Mouse (Mus musculus) heart, adult 9 months (tissue): ENCODE measurements around the gene Hdac4.

Experiments
- DNase-seq, 2 experiments: peaks; one replicate each; pipeline ENCODE4 v3.0.0; 2022; ENCODE audit warnings: low spot score in 2 of 2

The Hdac4 gene

DNA sequence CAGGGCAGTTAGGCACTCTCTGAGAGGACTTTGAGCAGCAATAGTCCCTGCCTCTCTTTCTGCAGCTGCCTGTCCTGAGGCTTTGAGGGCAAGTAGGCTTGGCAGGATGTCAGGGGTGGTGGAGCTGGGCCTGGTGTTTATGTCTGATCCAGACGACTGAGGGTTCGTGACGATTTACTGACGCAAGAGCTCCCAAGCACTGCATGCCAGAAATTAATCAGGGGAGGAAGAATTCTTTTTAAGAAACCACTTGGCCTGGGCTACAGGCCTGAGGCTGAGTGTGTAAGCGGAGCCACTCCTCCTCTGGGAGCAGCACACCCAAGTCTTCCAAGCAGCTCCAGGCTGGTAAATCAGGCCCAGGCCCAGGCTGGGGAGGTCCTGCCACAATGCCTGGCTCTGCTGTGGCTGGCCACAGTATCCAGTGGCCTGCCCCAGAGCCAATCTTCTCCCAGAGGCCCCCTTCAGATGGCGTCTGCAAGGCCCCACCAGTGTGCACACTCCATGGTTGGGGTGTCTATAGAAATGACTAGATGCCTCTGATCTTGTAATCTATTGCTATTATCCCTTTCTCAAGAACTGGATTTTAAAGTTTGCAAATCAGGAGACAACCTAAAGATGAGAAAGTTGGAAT, 64.9 kb downstream of the Hdac4 start:
- DNase-seq, result peak; percentile 73 to 89

DNA sequence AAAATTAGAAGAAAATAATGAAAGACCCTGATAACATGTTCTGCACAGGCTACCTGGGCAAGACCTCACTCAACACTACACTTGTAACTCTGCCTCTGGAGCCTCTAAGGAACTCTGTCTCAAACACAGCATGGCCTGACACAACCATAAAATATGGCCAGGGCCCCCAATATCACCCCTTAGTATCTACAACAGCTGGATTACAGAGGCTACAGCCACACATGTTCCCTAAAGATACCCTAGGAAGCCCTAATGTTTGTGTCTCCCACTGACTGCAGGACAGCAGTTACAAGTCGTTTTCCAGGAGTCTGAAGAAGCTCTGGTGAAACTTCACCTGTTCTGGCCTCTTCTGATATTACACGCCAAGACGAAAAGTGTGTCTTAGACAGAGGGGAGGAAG, 65.7 kb downstream of the Hdac4 start:
- no peak for DNase-seq

DNA sequence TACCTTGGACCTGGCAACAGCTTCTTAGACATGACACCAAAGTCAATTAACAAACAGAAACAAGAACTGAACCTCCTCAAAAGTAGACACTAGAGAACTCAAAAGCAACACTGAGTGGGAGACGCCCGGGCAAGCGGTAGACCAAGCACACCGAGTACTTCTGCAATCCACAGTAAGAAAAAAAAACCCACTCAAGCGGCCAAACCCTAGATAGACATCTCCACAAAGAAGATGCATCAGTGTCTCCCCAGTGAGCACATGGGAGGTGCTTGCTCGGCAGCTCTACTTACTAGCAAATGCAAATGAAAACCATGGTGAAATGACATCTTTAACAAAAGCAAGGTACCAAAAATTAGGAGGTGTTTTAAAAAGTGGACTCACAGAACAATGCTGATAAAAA, 67.7 kb downstream of the Hdac4 start:
- no peak for DNase-seq

DNA sequence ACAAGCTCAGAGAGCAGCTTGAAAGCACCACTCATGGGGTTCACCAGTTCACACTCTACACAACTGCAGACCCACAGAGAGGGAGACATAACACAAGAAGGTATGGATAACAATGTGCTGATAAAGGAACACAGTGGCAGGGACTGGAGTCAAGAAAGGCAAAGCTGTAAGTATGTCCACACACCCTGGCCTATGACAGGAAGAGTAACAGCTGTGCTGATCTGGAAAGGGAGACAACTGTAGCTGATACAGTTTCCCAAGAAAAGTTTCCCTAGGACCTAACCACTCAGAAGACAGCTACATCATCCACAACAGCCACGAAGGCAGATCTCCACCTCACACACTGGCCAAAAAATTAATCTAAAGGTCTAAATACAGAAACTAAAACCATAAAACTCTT, 68.1 kb downstream of the Hdac4 start:
- no peak for DNase-seq

DNA sequence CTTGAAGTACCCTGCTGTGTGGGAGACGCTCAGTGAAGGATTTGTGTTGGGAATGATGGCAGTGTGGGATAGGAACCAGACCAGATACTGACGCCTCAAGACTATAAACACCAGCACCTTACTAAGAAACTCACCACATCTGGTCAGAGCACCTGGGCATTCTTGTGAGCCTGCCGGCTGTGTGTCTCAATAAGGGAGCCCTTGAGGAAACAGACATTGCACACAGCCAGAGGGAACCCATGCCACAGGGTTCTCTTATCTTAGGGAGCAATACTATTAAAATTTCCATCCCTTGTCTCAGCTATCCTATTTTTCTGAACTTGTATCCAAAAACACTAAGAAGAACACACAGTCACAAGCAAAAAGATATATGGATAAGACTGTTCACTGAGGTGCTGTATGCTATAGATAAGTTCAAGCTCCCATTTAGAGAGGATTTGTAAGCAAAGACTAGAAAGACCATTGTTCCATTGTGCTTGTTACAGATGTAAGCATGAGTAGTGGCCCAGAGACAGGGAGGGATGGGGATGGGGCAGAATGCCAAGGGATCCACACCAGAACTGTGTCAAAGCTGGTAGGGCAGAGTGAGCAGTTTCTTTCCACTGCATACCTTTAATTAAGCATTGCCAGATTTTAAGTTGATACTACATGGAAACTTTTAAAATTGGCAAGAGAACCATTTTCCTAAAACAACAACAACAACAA, 70.8 kb downstream of the Hdac4 start:
- DNase-seq, result no peak

DNA sequence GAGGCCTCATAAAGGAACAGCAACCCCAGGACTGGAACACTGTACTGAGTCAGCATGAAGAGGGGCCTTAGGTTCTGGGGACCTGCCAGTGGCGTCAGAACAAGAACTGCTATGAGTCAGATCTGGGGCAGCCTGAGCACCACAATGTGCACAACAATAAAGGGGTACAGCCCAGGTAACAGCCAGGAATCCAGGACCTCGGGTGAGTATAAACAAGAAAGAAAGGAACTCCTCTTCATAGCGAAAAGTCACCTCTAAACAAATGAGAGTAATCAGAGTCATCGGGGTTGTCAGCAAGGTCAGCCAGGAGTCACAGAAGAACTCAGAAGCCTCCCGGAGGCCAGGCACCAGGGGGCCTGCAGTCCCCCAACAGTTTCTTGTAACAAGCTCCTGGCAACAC, 76.2 kb downstream of the Hdac4 start:
- DNase-seq, result no peak

DNA sequence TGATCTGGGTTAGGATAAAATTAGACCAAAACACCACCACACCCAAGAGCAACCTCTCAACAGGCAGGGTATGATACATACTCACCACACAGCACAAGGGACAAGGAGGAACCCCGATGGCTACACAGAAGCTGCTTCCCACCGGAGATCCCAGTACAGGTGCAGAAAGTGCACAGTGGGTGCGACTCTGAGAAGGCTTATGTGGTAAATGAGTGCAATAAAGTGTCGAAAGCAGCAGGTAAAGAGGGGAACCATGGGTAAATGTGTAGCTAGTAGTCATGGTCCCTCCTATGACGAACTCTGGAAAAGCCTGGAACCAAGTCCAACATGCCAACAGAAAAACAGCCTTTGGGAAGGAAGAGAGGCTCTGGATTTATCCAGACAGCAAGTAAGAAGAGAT, 77.9 kb downstream of the Hdac4 start:
- no peak for DNase-seq

DNA sequence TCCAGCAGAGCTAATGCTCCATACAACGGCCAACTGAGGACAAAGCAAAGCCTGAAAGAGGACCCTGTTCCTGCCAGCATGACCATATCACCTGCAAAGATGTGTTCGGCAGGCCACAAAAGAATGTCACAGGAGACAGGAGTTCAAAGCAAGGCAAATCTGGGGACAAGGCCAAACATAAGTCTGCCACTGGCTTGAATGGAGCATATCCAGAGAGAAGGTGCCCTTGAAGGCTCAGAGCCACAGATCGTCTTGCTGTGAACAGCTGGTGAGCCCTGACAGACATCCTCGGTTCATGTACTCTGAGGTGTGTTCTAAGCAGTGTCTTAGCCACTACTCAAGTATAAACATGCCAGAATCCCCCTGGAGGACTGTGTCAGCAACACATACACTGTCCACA, 79.3 kb downstream of the Hdac4 start:
- DNase-seq, result peak; percentile 49 to 58

DNA sequence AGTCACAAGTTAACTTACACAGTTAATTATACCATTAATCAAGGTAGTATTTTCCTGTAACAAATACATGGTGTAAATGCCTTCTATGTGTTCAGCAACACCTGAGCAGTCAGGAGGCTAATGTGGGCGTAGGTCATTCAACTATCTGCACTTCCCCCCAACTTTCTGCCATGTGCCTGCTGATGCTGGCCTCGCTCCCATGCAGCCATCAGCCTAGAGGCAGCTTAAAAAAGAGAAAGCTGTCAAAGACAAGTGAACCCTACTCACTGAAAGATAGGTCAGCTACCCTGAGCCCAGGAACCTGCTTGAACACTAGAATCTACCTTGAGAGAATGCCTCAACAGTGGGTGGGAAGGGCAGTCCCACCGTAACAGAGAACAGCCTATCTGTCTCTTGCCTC, 81.4 kb downstream of the Hdac4 start:
- DNase-seq, result no peak

DNA sequence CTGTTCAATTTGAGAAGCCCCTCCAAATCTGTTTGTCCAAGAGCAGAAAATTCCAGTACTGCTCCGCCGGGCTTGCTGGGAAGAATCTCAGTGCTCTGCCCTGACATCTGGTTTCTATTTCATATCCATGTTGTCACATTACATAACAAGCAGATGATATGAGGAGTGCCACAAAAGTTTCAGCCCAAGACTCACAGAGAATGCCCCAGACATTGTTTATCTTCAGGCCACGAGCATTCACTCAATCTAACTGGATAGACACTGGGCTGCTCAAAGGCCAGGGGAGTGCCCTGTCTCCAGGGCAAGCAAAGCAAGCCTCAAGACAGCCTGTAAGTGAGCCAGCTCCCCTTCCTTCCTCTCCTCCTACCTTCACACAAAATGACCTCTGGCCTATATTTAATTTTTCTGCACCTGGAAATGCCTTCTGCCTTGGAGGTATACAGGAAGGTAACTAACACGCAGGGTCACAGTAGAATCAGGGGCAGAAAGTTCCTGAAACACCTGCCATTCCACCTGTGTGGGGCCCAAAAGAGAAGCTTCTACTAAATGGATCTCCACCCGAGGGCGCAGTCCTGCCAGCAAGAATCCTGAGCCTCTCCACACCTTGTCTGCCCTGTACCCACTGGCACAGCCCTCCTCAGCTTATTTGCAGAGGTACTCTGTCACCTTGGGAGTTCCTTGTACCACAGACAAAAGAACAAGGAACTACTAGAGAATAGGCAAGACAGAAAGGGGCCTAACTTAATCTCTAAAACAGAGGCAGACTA, 82.1 kb downstream of the Hdac4 start:
- peak; percentile 54 to 61 for DNase-seq

DNA sequence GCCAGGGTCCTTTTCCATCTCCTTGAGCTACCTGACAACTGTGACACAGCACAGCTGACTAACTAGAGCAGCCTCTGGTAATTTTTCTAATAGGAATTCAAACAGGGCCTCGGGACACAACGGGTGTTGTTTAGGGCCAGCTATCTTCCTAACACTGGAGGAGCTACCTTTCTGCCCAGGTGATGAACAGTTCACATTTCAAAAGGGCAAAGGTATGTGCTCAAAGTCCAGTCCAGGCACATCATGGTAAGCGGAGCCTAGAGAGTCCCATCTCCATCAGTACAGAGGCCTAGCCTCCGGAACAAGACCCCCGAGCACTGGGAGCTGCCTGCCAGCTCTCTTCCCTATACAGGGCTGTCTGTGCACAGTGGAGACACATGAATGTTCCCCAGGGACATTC, 82.9 kb downstream of the Hdac4 start:
- DNase-seq, result no peak

DNA sequence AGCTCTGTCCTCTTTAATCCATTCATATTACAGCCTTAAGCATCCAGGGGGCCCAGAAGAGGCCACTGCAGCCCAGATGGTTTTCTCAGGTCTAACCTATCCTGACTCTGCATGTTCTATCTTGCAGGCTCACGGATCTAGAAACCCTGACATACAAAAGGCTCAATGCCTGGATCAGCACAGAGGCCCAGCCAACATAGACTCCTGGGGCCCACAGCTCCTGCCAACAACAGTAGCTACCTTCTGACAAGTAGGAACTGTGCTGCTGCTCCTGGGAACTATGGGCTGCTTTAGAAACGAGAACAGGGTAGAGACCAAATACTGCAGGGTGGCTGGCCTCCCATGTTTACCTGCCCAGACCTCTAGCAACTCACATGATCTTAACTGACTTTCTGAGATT, 83.9 kb downstream of the Hdac4 start:
- no peak for DNase-seq

DNA sequence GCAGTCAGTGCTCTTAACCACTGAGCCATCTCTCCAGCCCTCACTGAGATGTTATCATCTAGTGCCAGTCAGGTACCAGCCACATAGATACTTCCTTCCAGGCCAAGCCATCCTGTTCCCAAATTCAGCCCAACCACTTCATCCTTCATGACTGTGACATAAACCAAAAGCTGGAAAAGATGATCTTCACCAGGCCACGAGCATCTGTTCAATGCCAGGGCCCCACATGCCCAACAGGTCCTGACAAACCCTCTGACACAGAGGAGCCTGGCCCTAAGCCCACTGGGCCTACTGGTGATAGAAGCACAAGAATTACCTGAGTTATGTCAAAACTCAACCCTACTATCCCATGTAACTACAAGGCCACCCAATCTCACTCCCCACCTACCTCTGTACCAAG, 84.5 kb downstream of the Hdac4 start:
- no peak for DNase-seq

DNA sequence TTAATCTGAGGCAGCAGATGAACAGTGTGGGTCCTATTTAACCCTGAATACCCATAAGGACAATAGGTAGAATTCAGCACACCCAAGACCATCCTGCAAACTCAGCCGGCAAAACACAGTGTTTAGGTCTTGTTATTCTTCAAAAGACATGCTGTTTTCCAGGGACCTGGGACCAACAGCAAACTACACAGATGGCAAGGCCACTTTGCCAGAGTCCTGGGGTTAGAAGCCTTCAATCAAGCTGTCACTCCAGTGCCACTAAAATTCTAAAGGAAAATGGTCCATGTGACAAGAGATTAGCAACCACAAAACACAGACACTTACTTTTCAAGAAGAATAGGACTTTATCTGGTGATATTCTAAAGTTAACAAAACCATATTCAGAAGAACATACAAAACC, 86.3 kb downstream of the Hdac4 start:
- no peak for DNase-seq

DNA sequence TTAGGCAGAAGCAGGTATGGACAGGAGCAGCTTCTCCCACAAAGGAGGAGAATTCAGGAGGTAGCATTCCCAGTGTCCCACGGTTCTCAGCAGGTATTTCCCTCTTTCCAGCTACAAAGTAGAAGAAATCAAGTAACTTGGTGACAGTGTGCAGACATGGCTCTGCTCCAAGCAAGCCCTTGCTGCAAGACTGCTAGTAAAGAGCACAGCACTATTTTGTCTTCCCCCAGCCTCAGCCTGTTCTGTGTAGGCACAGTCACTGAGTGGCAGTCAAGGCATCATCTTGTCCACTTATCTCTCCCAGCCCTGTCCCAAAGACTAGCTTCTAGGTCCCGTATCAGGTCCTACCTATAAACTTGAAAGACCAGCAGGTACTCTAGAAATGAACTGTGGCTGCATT, 86.9 kb downstream of the Hdac4 start:
- no peak for DNase-seq

DNA sequence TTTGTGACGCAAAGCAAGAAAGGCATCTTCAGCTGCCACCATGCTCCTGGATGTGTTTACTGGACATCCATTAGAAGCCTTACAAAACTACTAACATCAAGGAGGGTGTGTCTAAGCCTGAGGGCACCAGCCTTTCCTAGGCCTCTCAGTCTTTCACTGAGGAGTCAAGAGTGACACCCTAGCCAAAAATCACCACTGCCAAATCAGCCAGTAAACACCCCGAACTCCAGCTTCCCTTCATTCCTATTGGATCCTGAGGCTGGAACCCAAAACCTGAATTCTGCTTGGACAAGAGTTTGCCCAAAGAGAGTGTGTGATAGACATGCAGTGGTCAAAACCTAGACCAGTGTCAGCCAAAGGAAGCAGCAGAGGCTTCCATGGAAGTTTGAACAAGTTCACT, 87.5 kb downstream of the Hdac4 start:
- DNase-seq, result no peak

DNA sequence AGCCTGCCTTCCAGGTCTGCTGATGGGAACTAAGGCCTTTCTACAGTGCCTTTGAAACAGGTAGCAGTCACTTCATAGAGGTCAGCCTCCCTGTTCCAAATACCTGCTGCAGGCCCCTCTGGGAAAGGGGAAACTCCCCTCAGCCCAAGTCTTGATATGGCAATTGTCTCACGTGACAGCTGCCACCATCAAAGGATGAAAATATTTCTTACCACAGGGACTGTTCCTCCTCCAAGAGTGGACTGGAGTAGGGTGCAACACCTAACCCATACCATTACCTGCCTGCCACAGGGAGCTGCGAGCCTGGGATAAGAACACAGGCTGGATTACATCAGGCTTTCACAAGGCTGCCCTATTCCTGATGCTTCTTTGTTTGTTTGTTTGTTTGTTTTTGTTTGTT, 88.0 kb downstream of the Hdac4 start:
- no peak for DNase-seq

DNA sequence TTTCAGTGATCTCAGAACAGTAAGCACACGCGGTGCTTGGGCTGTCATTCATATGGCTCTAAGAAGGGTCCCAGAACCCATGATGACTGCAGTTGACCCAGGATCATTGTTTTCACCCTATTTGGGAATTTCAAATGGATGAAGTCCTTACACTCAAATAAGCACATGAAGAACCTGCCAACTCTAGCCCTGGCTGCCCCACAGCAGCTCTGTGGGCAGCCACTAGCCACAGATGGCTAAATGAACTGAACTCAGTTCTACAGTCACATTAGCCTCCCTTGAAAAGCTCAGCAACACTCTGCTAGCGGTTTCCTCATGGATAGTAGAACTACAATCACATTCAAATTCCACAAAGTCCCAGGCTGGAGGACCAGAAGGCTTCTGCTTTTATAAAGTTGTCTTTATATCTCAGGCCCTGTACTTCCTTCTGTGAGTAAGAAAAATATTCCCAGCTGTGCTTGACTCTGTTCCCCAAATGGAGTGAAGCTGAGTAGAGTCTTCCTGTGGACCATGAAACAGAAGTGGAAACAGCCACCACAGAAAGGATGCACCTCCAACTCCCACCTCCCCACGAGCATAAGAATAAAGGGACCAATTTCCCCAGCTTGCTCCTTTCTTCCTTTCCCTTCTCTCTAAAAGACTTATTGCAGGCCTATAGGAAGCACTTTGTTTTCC, 88.9 kb downstream of the Hdac4 start:
- no peak for DNase-seq

DNA sequence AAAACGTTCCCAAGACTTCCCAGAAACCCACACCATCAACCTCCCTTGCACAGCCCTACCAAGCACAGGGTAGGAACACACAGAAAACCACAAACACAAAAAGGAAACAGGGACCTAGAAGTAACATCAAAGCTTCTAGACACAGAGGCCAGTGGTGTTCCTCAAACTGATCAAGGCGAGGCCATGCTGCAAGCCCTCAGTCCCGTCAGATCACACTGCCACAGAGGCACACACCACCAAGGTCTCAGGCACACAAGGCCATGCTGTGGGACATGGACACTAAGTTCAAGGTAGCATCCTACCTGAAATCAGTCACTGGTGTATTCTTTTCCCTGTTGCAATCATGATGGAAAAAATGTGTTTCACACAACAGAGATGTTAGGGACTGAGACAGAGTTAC, 90.8 kb downstream of the Hdac4 start:
- DNase-seq, result no peak

DNA sequence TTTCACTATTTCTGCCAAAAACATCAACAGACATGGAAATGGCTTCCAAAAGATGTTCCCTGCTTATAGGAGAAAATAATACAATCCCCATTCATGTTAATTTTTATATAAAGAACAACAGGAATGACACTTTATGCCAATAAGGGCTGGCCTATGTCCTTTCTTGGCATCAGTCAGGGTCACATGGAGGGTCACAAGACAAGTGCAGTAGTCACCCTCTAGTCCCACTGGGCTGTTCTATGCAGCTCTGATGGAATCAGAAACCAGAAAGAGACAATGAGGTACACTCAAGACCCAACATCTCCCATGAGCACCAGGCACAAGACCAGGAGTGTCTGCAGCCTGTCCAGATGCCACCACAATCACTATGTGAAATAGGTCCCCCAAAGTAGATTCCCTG, 91.5 kb downstream of the Hdac4 start:
- DNase-seq, result no peak

DNA sequence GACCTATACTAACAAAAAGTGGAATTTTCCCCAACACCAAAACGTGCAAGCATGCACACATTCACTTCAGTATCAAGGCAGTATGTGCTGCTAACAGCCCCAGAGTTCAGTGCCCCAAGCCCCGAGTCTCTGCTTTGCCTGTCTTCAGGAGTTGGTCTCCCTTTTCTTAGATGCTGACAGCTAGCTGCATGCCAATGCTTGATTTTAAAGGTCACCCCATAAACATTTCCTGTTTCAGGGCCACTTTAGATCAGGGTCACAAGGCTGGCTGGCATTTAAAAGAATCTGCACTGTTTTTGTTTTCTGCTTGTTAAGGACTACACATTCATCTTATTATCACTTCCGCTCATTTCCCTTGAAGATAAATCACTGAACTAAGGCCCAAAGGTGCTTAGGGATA, 92.1 kb downstream of the Hdac4 start:
- DNase-seq, result no peak

DNA sequence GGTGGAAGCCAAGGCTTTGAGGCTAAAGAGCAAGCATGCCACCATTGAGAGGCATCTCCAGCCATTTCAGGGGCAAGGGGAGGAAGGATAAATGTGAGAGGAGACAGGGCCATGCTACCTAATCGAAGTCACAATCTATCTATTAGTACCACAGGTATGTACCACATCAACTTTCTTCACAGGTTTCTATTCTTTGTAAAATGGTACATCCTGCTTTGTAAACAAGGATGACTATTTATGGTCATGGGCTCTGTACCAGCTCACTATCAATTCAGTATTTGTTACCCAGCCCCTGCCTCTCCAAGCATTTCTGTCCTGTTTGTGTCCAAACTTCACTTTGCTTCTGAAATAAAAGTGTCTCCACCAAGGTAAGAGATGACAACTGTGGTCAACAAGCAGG, 92.7 kb downstream of the Hdac4 start:
- DNase-seq, result no peak
